Mouse (Mus musculus): Measurements from ENCODE around the gene Jmjd8. TPM values are rescaled to one million over a fixed set of nuclear protein-coding genes. Genes with fewer than 3 reads are reported as not detected.

Gene Jmjd8
- polyA plus RNA-seq, 1 experiment: not detected

DNA sequence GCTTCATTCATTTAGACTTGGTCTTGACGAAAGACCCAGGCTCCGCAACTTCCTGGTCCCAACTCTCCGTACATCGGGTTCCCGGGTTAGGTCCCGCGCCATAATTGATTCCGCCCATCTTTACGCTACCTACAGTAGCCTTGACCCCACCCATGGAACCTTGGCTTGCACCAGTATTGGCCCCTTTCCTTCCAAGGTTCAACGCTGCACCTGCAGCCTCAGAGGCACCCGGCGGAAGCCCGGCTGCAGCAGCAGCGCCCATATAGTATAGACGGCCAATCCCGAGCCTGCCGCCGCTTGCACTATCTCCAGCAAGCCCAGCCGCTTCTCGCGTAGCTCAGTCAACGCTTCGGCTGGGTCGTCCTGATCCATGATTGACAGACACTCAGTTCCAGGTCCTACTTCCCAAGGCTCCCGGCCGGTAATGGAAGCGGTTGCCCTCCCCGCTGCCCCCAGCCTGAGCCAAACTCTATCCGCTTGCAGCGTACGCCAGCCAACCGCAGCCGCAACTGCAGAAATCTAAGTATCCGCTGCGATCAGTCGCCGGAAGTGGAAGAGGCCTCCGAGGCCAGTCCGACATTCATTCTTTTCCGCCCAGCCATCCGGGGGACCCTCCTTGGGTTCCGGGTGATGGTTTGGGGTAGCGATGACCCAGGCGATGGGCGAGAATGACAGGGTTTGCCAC is 36.7 kb upstream of the Jmjd8 start:
- Histone ChIP-seq H3K27ac (ENCODE audit: insufficient read depth, low read depth, low read length) (peak overlapping the region; percentile 98), H3K4me1 (ENCODE audit: control insufficient read depth, insufficient read depth, low read length) (peaks cover 41% of the 10 kb centered on the region), H3K4me3 (ENCODE audit: insufficient read depth, low read depth, low read length) (peak overlapping the region; percentile 84)
- under 1% methylated on average over 45 of the region's 45 CpGs for WGBS
- TF ChIP-seq POLR2A (IDR thresholded peaks at IDR 0.05; ENCODE audit: insufficient read depth, low read depth, low read length) (peak; percentile 49; the same call in 1 of the 2 replicates), CTCF (IDR thresholded peaks at IDR 0.05; ENCODE audit: insufficient read depth, low read depth, low read length) (no peak)

DNA sequence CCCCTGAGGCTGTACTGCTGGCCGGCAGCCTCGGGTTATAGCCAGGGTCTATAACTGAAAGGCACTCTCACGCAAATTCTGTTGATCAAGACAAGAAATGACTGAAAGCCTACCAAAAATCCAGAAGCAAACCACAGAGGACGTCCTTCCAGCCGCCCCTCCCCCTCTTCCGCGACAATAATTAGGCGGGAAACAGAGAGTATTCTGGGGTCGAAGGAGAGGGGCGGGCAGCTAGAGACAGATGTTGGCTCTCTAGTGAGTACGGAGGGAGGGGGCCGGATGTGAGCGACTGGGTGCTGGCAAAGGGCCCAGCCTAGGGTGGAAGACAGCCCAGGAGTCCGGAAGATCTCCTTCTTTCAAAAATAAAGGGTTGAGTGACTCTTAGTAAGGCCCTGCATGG is 36.1 kb upstream of the Jmjd8 start, which contains the start of gene Fam173a:
Fam173a (minus strand) TSS at position 287 of the 400 bp plus-strand sequence.
- under 1% methylated on average over 14 of the region's 14 CpGs for WGBS
- Histone ChIP-seq H3K4me1 (ENCODE audit: control insufficient read depth, insufficient read depth, low read length) (peaks cover 41% of the 10 kb centered on the region), H3K27ac (ENCODE audit: insufficient read depth, low read depth, low read length) (peak within 1 kb of the TSS; percentile 98), H3K4me3 (ENCODE audit: insufficient read depth, low read depth, low read length) (peak within 1 kb of the TSS; percentile 84)
- no peak for TF ChIP-seq POLR2A (IDR thresholded peaks at IDR 0.05; ENCODE audit: insufficient read depth, low read depth, low read length)
- TF ChIP-seq CTCF (IDR thresholded peaks at IDR 0.05; ENCODE audit: insufficient read depth, low read depth, low read length): no peak

DNA sequence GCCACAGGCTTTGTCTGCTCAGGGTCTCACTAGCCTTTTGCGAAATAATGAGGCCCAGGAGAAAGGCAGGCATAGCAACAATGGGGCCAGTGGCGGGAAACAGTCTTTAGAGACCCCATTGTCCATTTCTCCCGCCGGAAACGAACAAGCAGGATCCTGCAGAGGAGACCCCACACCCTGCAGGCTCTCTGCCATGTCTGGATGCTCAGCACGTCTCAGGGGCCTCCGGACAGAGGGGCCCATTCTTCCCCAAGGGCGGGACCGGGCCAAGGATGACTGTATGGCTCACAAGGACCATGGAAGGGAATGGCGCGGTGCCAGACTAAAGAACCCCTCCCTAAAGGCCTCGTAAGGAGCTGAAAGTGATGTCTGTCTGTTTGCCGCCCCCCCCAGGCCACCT is 34.5 kb upstream of the Jmjd8 start:
- no peak for TF ChIP-seq CTCF (IDR thresholded peaks at IDR 0.05; ENCODE audit: insufficient read depth, low read depth, low read length)
- TF ChIP-seq POLR2A (IDR thresholded peaks at IDR 0.05; ENCODE audit: insufficient read depth, low read depth, low read length): no peak
- H3K4me1 ChIP-seq (ENCODE audit: control insufficient read depth, insufficient read depth, low read length): peaks cover 41% of the 10 kb centered on the region
- H3K27ac ChIP-seq (ENCODE audit: insufficient read depth, low read depth, low read length): no peak overlapping the region
- WGBS: 20% methylated on average over 13 of the region's 13 CpGs
- no peak overlapping the region for H3K4me3 ChIP-seq (ENCODE audit: insufficient read depth, low read depth, low read length)

DNA sequence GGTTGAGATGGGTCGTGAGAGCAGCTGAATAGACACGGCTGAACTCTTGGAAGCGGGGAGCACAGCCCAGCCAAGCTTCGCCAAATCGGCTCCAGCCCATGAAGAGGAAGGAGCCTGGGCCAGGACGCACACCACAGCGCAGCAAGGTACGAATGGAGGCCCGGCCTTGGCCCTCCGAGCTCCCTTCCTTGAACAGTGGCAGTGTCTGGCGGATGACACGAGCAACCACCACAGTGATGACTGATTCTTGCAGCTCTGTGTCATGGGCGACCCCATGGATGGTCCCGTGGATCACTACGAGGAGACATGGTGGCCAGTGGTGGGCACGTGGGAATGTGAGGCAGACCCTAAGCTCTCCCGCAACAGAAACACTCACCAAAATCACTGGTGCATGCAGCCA is 33.7 kb upstream of the Jmjd8 start:
- WGBS: 52% methylated on average over 17 of the region's 17 CpGs
- H3K4me1 ChIP-seq (ENCODE audit: control insufficient read depth, insufficient read depth, low read length): peaks cover 41% of the 10 kb centered on the region
- H3K4me3 ChIP-seq (ENCODE audit: insufficient read depth, low read depth, low read length): peak overlapping the region; percentile 17
- peak overlapping the region; percentile 70 for H3K27ac ChIP-seq (ENCODE audit: insufficient read depth, low read depth, low read length)
- TF ChIP-seq POLR2A (IDR thresholded peaks at IDR 0.05; ENCODE audit: insufficient read depth, low read depth, low read length) (no peak), CTCF (IDR thresholded peaks at IDR 0.05; ENCODE audit: insufficient read depth, low read depth, low read length) (no peak)

DNA sequence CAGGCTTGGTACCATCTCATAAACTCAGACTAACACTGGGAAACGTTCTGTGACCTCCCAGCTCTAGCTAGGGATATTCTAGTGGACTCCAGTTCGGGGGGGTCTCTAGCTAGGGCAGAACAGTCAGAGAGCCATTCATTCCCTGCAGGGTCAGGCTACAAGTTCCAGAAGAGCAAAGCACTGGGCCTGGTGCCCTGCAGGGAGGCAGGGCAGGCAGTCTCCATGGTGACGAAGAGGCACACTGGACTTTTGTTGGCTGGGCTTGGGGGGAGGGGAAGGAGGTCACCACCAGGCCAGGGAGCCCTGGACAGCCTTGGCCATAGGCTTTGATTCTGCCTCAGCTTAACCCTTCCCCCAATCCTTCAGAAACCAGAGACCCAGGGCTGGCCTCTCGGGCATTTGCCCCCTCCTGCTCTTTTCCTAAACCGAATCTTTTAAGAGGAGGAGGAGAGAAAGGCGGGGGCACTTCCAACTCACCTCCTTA is 33.0 kb upstream of the Jmjd8 start, which contains the start of gene AC134908.4:
AC134908.4 (minus strand) TSS at position 51 of the 484 bp plus-strand sequence.
- TF ChIP-seq CTCF (IDR thresholded peaks at IDR 0.05; ENCODE audit: insufficient read depth, low read depth, low read length) (no peak), POLR2A (IDR thresholded peaks at IDR 0.05; ENCODE audit: insufficient read depth, low read depth, low read length) (no peak)

DNA sequence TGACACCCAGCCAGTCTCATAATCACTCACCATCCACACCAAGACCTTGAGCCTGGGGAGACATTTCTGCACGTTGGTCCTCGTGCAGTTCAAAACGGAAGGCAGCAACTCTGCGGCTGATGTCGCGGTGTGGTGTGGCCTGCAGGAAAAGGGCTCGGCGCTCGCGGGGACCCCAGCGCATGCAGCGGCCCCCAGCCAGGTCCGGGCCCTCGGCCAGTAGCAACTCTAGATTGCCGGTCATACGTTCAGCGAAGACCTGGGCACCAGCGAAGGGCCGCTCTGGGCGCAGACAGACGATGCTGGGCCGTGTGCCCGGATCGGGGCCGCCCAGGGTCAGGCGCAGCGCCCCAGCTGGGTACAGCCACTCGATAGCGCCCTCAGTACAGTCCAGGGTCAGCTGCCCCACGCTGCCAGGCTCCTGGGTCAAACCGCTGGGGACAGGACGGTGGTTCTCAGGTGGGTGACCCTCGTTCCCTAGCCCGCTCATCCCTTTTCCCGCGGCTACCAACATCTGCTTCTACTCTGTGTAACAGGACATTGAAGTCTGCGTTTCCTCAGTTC is 32.4 kb upstream of the Jmjd8 start:
- TF ChIP-seq CTCF (IDR thresholded peaks at IDR 0.05; ENCODE audit: insufficient read depth, low read depth, low read length): no peak
- no peak for TF ChIP-seq POLR2A (IDR thresholded peaks at IDR 0.05; ENCODE audit: insufficient read depth, low read depth, low read length)
- H3K4me1 ChIP-seq (ENCODE audit: control insufficient read depth, insufficient read depth, low read length): peaks cover 35% of the 10 kb centered on the region
- H3K27ac ChIP-seq (ENCODE audit: insufficient read depth, low read depth, low read length): peak overlapping the region; percentile 73
- WGBS: 15% methylated on average over 37 of the region's 37 CpGs
- peak overlapping the region; percentile 54 for H3K4me3 ChIP-seq (ENCODE audit: insufficient read depth, low read depth, low read length)

More for the DNA sequence above, 33.0 kb upstream of the Jmjd8 start, which contains the start of gene AC134908.4:
- Histone ChIP-seq H3K4me3 (ENCODE audit: insufficient read depth, low read depth, low read length) (peak within 1 kb of the TSS; percentile 54), H3K4me1 (ENCODE audit: control insufficient read depth, insufficient read depth, low read length) (peaks cover 39% of the 10 kb centered on the region), H3K27ac (ENCODE audit: insufficient read depth, low read depth, low read length) (peak within 1 kb of the TSS; percentile 73)
- 40% methylated on average over 6 of the region's 6 CpGs for WGBS

DNA sequence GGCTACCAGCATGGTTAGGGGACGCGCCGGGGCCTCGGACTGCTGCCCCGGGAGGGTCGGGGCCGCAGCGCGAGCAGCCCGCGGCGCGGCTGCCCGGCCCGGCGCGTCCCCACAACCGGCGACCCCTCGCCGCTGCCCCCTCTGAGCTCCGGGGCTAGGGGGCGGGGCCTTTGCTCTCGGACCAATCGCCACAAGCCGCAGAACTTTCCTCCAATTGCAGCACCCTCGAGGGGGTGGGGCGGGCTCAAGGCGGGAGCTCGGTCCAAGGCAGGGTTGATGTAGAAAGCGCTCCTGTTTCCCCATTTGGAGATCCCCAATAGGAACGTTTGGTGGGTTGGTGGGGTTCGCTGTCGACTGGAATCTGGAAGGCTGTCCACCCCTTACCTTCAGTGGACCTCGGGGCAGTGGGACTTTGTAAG is 31.7 kb upstream of the Jmjd8 start, which contains the start of gene Metrn:
Metrn (minus strand) TSS at position 186 of the 419 bp plus-strand sequence.
- Histone ChIP-seq H3K27ac (ENCODE audit: insufficient read depth, low read depth, low read length) (peak within 1 kb of the TSS; percentile 73), H3K4me3 (ENCODE audit: insufficient read depth, low read depth, low read length) (peak within 1 kb of the TSS; percentile 54), H3K4me1 (ENCODE audit: control insufficient read depth, insufficient read depth, low read length) (peaks cover 31% of the 10 kb centered on the region)
- WGBS: under 1% methylated on average over 35 of the region's 35 CpGs
- TF ChIP-seq CTCF (IDR thresholded peaks at IDR 0.05; ENCODE audit: insufficient read depth, low read depth, low read length) (no peak), POLR2A (IDR thresholded peaks at IDR 0.05; ENCODE audit: insufficient read depth, low read depth, low read length) (no peak)

DNA sequence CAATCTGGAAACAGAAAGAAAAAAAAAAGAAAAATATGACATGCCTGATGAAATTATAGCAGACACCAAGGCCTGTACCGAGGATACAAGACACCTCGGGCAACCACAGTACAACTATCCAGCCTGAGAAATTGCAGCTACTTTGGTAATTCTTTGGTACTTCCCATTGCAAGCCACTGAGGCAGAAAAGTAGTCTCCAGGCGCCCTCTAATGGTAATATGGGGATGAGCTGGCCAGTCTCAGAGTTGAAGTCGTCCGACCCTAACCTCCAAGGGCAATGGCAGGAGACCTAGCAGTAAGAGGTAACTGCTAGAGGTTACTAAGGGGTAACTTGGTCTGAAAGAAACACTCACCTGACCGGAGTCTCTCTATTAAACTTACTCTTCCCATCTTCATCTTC is 27.6 kb upstream of the Jmjd8 start:
- 6% methylated on average over 6 of the region's 6 CpGs for WGBS
- Histone ChIP-seq H3K4me3 (ENCODE audit: insufficient read depth, low read depth, low read length) (no peak overlapping the region), H3K4me1 (ENCODE audit: control insufficient read depth, insufficient read depth, low read length) (peaks cover 22% of the 10 kb centered on the region), H3K27ac (ENCODE audit: insufficient read depth, low read depth, low read length) (no peak overlapping the region)
- no peak for TF ChIP-seq CTCF (IDR thresholded peaks at IDR 0.05; ENCODE audit: insufficient read depth, low read depth, low read length)
- no peak for TF ChIP-seq POLR2A (IDR thresholded peaks at IDR 0.05; ENCODE audit: insufficient read depth, low read depth, low read length)

All from olfactory bulb, adult 2 months (tissue).